Mouse (Mus musculus) thymus, adult 2 months (tissue): ENCODE data around the gene Vps53.

Experiments
- CTCF ChIP-seq: fragments of 200-500 bp; IDR thresholded peaks from 2 replicates; pipeline ENCODE4 v1.5.1; 2012; ENCODE audit warnings: mild to moderate bottlenecking, control low read depth, low read length, moderate library complexity, borderline replicate concordance; ENCODE audit not compliant: control insufficient read depth, poor library complexity, insufficient read depth; ENCODE audit errors: extremely low read depth
- POLR2A ChIP-seq: fragments of 200-500 bp; IDR thresholded peaks from 2 replicates; pipeline ENCODE4 v1.6.1; 2012; ENCODE audit warnings: mild to moderate bottlenecking, low read length, control low read depth, moderate library complexity; ENCODE audit not compliant: control insufficient read depth, poor library complexity, insufficient read depth; ENCODE audit errors: extremely low read depth

GRCm38 (mm10) chr11:76206793-76207192, 27.3 kb upstream of the Vps53 start:
- no peak for TF ChIP-seq POLR2A
- TF ChIP-seq CTCF: no peak
